Mouse (Mus musculus): ENCODE data around the gene Cldn16.

DNA sequence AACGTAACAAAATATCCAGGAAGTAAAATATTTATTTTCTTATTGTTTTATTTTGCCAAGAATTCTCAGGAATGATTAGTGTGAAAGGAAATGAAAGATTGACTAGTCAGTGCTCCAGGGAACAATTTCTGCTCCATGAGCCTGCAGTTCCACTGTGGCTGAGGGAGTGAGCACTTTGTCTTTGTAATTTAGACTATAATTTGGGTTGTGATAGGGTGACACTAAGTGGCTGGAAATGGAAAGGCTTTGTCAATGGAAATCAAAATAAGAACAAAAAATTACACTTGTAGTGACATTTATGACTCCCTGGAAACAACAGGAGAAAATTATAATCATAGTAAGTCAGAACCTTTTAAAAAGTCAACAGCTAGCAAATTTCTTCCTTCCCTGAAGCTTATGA is 69.4 kb downstream of the Cldn16 start:
- TF ChIP-seq CTCF (conservative IDR thresholded peaks at IDR 0.05; ENCODE audit: low read length): no peak
- no peak for TF ChIP-seq POU5F1 (IDR thresholded peaks at IDR 0.05; ENCODE audit: borderline replicate concordance, low read length)

Measured in E14TG2a.4 (cell line).